Mouse (Mus musculus) brain, embryonic 14.5 days (tissue): ENCODE measurements at regions not wholly inside any gene's neighbourhood (a gene's known extent, or its start where the extent isn't known, plus 50 kb on each side); places are given as distances from the start of the nearest gene placed in this dataset.

ENCODE experiments used
- CTCF ChIP-seq: fragments of 200-500 bp; IDR thresholded peaks from 2 replicates; pipeline ENCODE4 v1.5.1; 2012; ENCODE audit warnings: inconsistent platforms, mild to moderate bottlenecking, moderate library complexity, borderline replicate concordance; ENCODE audit not compliant: insufficient read depth, insufficient read length; ENCODE audit errors: extremely low read depth
- POLR2A ChIP-seq: fragments of 200-500 bp; IDR thresholded peaks from 2 replicates; pipeline ENCODE4 v1.6.1; 2012; ENCODE audit warnings: mild to moderate bottlenecking, inconsistent platforms, borderline replicate concordance; ENCODE audit not compliant: poor library complexity, insufficient read depth, insufficient read length, severe bottlenecking; ENCODE audit errors: extremely low read depth

DNA sequence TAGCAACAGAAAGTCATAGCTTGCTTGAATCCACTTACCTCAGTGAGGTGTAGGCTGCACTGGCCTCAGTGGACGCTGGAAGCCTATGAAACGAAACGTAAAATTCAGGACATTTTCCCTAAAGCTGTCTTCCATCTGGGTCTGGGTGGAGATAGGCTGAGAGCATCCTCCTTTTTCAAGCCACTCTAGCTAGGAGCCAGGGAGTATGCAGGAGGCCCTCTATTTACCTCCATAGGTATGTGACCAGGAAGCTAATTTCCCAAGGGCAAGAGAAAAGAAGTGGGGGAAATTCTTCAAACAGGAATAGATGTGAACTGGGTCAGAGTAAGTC, 95.9 kb upstream of the Tmem45b start:
- TF ChIP-seq POLR2A: no peak
- no peak for TF ChIP-seq CTCF
